Mouse (Mus musculus) T-helper 17 cell (primary cell): ENCODE data around the gene Ankrd13d.

Experiments
- in situ Hi-C, 2 experiments: fragments of 300-600 bp; cut with MboI, MseI; formaldehyde crosslinking; loops; 1 replicate in 1 of 2; 2 replicates in 1 of 2; pipeline ENCODE4 v1.15.1; 2025; ENCODE audit warnings: high pct_unique_total_duplicates in 2 of 2

The Ankrd13d gene

GRCm38 (mm10) chr19:4301735-4302651, 19.1 kb upstream of the Ankrd13d start:
- in situ Hi-C loops, result no loop called here

- in situ Hi-C loops, result no loop called here
Measured at GRCm38 (mm10) chr19:4300852-4301734, 18.2 kb upstream of the Ankrd13d start.

- in situ Hi-C loops, result no loop called here
Measured at GRCm38 (mm10) chr19:4300271-4300704, 17.4 kb upstream of the Ankrd13d start.

GRCm38 (mm10) chr19:4299574-4300270, 16.8 kb upstream of the Ankrd13d start:
- in situ Hi-C loops, result no loop called here

- in situ Hi-C loops, result no loop called here
Measured at GRCm38 (mm10) chr19:4299126-4299525, 16.2 kb upstream of the Ankrd13d start.

- in situ Hi-C loops, result no loop called here
Measured at GRCm38 (mm10) chr19:4298322-4299121, 15.6 kb upstream of the Ankrd13d start.

- in situ Hi-C loops, result no loop called here
Measured at GRCm38 (mm10) chr19:4297851-4298250, 14.9 kb upstream of the Ankrd13d start.

- in situ Hi-C loops, result no loop called here
Measured at GRCm38 (mm10) chr19:4296611-4297010, 13.7 kb upstream of the Ankrd13d start.

GRCm38 (mm10) chr19:4295391-4295790, 12.5 kb upstream of the Ankrd13d start:
- in situ Hi-C loops, result no loop called here

- in situ Hi-C loops, result no loop called here
Measured at GRCm38 (mm10) chr19:4294381-4295097, 11.6 kb upstream of the Ankrd13d start.

GRCm38 (mm10) chr19:4291161-4291560, 8.2 kb upstream of the Ankrd13d start:
- in situ Hi-C loops, result no loop called here

GRCm38 (mm10) chr19:4290749-4291148, 7.8 kb upstream of the Ankrd13d start:
- in situ Hi-C loops, result no loop called here

GRCm38 (mm10) chr19:4283653-4284052, 716 bp upstream of the Ankrd13d start:
- in situ Hi-C loops, result no loop called here

- in situ Hi-C loops, result no loop called here
Measured at GRCm38 (mm10) chr19:4280425-4280824, 2.5 kb downstream of the Ankrd13d start.

GRCm38 (mm10) chr19:4279487-4279886, 3.5 kb downstream of the Ankrd13d start:
- in situ Hi-C loops, result no loop called here

GRCm38 (mm10) chr19:4270972-4271371, 12.0 kb downstream of the Ankrd13d start:
- in situ Hi-C loops, result no loop called here

GRCm38 (mm10) chr19:4270187-4270586, 12.8 kb downstream of the Ankrd13d start:
- in situ Hi-C loops, result no loop called here

- in situ Hi-C loops, result loop anchor here (5.0 kb wide), 1 partner anchor 44 kb away; no protein-coding TSS in a partner anchor
Measured at GRCm38 (mm10) chr19:4268566-4269361, 14.2 kb downstream of the Ankrd13d start, which contains the start of gene Ssh3. Gene Ssh3, minus strand, starts transcription at chr19:4269180.

GRCm38 (mm10) chr19:4265956-4266355, 17.0 kb downstream of the Ankrd13d start:
- in situ Hi-C loops, result loop anchor here (5.0 kb wide), 1 partner anchor 46 kb away; no protein-coding TSS in a partner anchor
